Mouse (Mus musculus) heart, embryonic 14.5 days (tissue): Measurements from ENCODE around the gene Ptprb. TPM values are rescaled to one million over a fixed set of nuclear protein-coding genes. Genes with fewer than 3 reads are reported as not detected.

Source experiments
- ATAC-seq: fragments of 200-750 bp; cut with Nextera tagmentation; 2 replicates; pipeline ENCODE4 v1.8.0; 2017; ENCODE audit warnings: low read depth, moderate TSS enrichment; ENCODE audit not compliant: insufficient number of reproducible peaks, insufficient read depth, low FRiP score
- H3K27ac ChIP-seq, 2 experiments: fragments of 200-500 bp in 1 of 2; fragments of 300-500 bp in 1 of 2; sonication (generic) in 1 of 2; replicated peaks in 1 of 2; 2 replicates each; pipeline ENCODE4 v1.5.1; 2012 to 2014; ENCODE audit warnings: low read depth in 2 of 2, low read length in 2 of 2, control low read depth in 1 of 2, mild to moderate bottlenecking in 1 of 2, mixed read lengths in 1 of 2; ENCODE audit not compliant: control insufficient read depth in 1 of 2, insufficient read depth in 1 of 2
- H3K27me3 ChIP-seq: fragments of 300-500 bp; sonication (generic); 2 replicates; pipeline ENCODE4 v1.6.1; 2014; ENCODE audit warnings: mild to moderate bottlenecking, low read length, control low read depth; ENCODE audit not compliant: control insufficient read depth, insufficient read depth
- H3K36me3 ChIP-seq: fragments of 300-500 bp; sonication (generic); 2 replicates; pipeline ENCODE4 v1.6.1; 2014; ENCODE audit warnings: mild to moderate bottlenecking, control low read depth, low read length, mixed read lengths; ENCODE audit not compliant: control insufficient read depth, insufficient read depth
- H3K4me1 ChIP-seq, 2 experiments: fragments of 200-500 bp in 1 of 2; fragments of 300-500 bp in 1 of 2; sonication (generic) in 1 of 2; 2 replicates each; pipeline ENCODE4 v1.6.1; 2012 to 2014; ENCODE audit warnings: low read length in 2 of 2, control low read depth in 1 of 2, mixed read lengths in 1 of 2; ENCODE audit not compliant: control insufficient read depth in 2 of 2, insufficient read depth in 2 of 2
- H3K4me2 ChIP-seq: fragments of 300-500 bp; sonication (generic); 2 replicates; pipeline ENCODE4 v1.6.1; 2014; ENCODE audit warnings: mild to moderate bottlenecking, low read length
- H3K4me3 ChIP-seq, 2 experiments: fragments of 200-500 bp in 1 of 2; fragments of 300-500 bp in 1 of 2; sonication (generic) in 1 of 2; 2 replicates each; pipeline ENCODE4 v1.5.1; 2012 to 2014; ENCODE audit warnings: low read length in 2 of 2, mild to moderate bottlenecking in 2 of 2, control low read depth in 1 of 2, low read depth in 1 of 2, moderate library complexity in 1 of 2; ENCODE audit not compliant: control insufficient read depth in 1 of 2, insufficient read depth in 1 of 2
- H3K9ac ChIP-seq: fragments of 300-500 bp; sonication (generic); 2 replicates; pipeline ENCODE4 v1.6.1; 2014; ENCODE audit warnings: mild to moderate bottlenecking, low read length
- H3K9me3 ChIP-seq: fragments of 300-500 bp; sonication (generic); 2 replicates; pipeline ENCODE4 v1.6.1; 2016; ENCODE audit warnings: low read length, control low read depth; ENCODE audit not compliant: control insufficient read depth
- WGBS: fragments of 180-500 bp; shearing (Covaris S2); extraction: QIAGEN DNeasy Blood & Tissue Kit; methylation state at CpG from one replicate; pipeline ENCODE4 v1.1.7; 2014; 5-methylcytosine and 5-hydroxymethylcytosine counted together
- polyA plus RNA-seq: library from polyadenylated mRNA; unstranded; fragments of >200 nt; fragmentation: Nextera tagmentation; extraction: Ambion mirVana; gene quantifications from 2 replicates; pipeline ENCODE4 v1.2.1, GENCODE M21; 2014

Ptprb gene
- polyA plus RNA-seq, 1 experiment from 2014 or later, result 8.3 TPM

- no peak overlapping the region for H3K27ac ChIP-seq
- H3K4me1 ChIP-seq, result peaks cover 0 to 2% of the 10 kb centered on the region in 2 experiments; a peak in 1 of 4 replicates
- no peak overlapping the region for H3K4me2 ChIP-seq
- H3K36me3 ChIP-seq, result no peaks in the 10 kb centered on the region
- 78% methylated on average over 6 of the region's 6 CpGs for WGBS
- H3K4me3 ChIP-seq, result no peak overlapping the region
- 0 out of 2 replicates have a peak, but pooled peaks cover 4% of the 10 kb centered on the region for H3K9me3 ChIP-seq
- ATAC-seq, result no peak
- no peaks in the 10 kb centered on the region for H3K27me3 ChIP-seq
- no peak overlapping the region for H3K9ac ChIP-seq
Observed at GRCm38 (mm10) chr10:116420976-116421375, 145.7 kb downstream of the Ptprb start.

GRCm38 (mm10) chr10:116422551-116422950, 147.2 kb downstream of the Ptprb start:
- no peak overlapping the region for H3K9ac ChIP-seq

GRCm38 (mm10) chr10:116424921-116425320, 149.6 kb downstream of the Ptprb start:
- H3K9me3 ChIP-seq, result 0 out of 2 replicates have a peak, but pooled peaks cover 7% of the 10 kb centered on the region
- H3K4me1 ChIP-seq, result no peaks in the 10 kb centered on the region
- no peak overlapping the region for H3K9ac ChIP-seq
- H3K36me3 ChIP-seq, result no peaks in the 10 kb centered on the region
- no peak overlapping the region for H3K4me3 ChIP-seq
- no peaks in the 10 kb centered on the region for H3K27me3 ChIP-seq
- no peak for ATAC-seq
- no peak overlapping the region for H3K27ac ChIP-seq
- WGBS, result 86% methylated on average over 6 of the region's 6 CpGs
- H3K4me2 ChIP-seq, result no peak overlapping the region

More at GRCm38 (mm10) chr10:116422551-116422950, 147.2 kb downstream of the Ptprb start:
- Histone ChIP-seq H3K9me3 (0 out of 2 replicates have a peak, but pooled peaks cover 4% of the 10 kb centered on the region), H3K4me1 (peaks cover 0 to 2% of the 10 kb centered on the region in 2 experiments; a peak in 1 of 4 replicates), H3K4me2 (no peak overlapping the region), H3K4me3 (no peak overlapping the region), H3K27ac (no peak overlapping the region), H3K27me3 (no peaks in the 10 kb centered on the region), H3K36me3 (no peaks in the 10 kb centered on the region)
- 83% methylated on average over 2 of the region's 2 CpGs for WGBS
- no peak for ATAC-seq

GRCm38 (mm10) chr10:116426176-116426575, 150.9 kb downstream of the Ptprb start:
- Histone ChIP-seq H3K27ac (no peak overlapping the region), H3K9me3 (0 out of 2 replicates have a peak, but pooled peaks cover 7% of the 10 kb centered on the region), H3K27me3 (no peaks in the 10 kb centered on the region), H3K4me3 (no peak overlapping the region), H3K36me3 (no peaks in the 10 kb centered on the region), H3K4me1 (no peaks in the 10 kb centered on the region), H3K4me2 (no peak overlapping the region), H3K9ac (no peak overlapping the region)
- ATAC-seq, result no peak
- 61% methylated on average over 7 of the region's 7 CpGs for WGBS

- no peak overlapping the region for H3K9ac ChIP-seq
- no peak overlapping the region for H3K4me2 ChIP-seq
- 91% methylated on average over 26 of the region's 26 CpGs for WGBS
- H3K4me1 ChIP-seq, result no peaks in the 10 kb centered on the region
- no peak overlapping the region for H3K27ac ChIP-seq
- no peak for ATAC-seq
- H3K36me3 ChIP-seq, result no peaks in the 10 kb centered on the region
- no peak overlapping the region for H3K4me3 ChIP-seq
- no peaks in the 10 kb centered on the region for H3K27me3 ChIP-seq
- 0 out of 2 replicates have a peak, but pooled peaks cover 7% of the 10 kb centered on the region for H3K9me3 ChIP-seq
Observed at GRCm38 (mm10) chr10:116428026-116428780, 152.9 kb downstream of the Ptprb start.

- Histone ChIP-seq H3K9ac (no peak overlapping the region), H3K4me2 (no peak overlapping the region), H3K27me3 (no peaks in the 10 kb centered on the region), H3K4me3 (no peak overlapping the region), H3K27ac (no peak overlapping the region), H3K4me1 (no peaks in the 10 kb centered on the region), H3K9me3 (0 out of 2 replicates have a peak, but pooled peaks cover 3% of the 10 kb centered on the region), H3K36me3 (no peaks in the 10 kb centered on the region)
- WGBS, result 82% methylated on average over 7 of the region's 7 CpGs
- no peak for ATAC-seq
Observed at GRCm38 (mm10) chr10:116432421-116432820, 157.1 kb downstream of the Ptprb start.

- Histone ChIP-seq H3K4me2 (no peak overlapping the region), H3K4me3 (no peak overlapping the region), H3K27me3 (no peaks in the 10 kb centered on the region), H3K9ac (no peak overlapping the region), H3K36me3 (no peaks in the 10 kb centered on the region), H3K9me3 (peaks cover 11% of the 10 kb centered on the region), H3K27ac (no peak overlapping the region), H3K4me1 (peaks cover 0 to 3% of the 10 kb centered on the region in 2 experiments; a peak in 1 of 4 replicates)
- ATAC-seq, result no peak
- 92% methylated on average over 12 of the region's 12 CpGs for WGBS
Observed at GRCm38 (mm10) chr10:116435455-116435854, 160.1 kb downstream of the Ptprb start.
